Mouse (Mus musculus): Measurements from ENCODE around the gene Pebp1.

The Pebp1 gene

GRCm38 (mm10) chr5:117239106-117239505 is 48.3 kb downstream of the Pebp1 start:
- DNase-seq: no peak

GRCm38 (mm10) chr5:117236540-117236939 is 50.9 kb downstream of the Pebp1 start:
- DNase-seq: no peak

Data from kidney, adult 9 months (tissue).